Mouse (Mus musculus) stomach, embryonic 15.5 days (tissue): ENCODE data around the gene Usp18. TPM values are rescaled to one million over a fixed set of nuclear protein-coding genes. Genes with fewer than 3 reads are reported as not detected.

Experiments
- ATAC-seq: fragments of 200-750 bp; cut with Nextera tagmentation; 2 replicates; pipeline ENCODE4 v1.8.0; 2017; ENCODE audit warnings: low read depth, moderate number of reproducible peaks, moderate TSS enrichment; ENCODE audit not compliant: insufficient read depth, low FRiP score
- H3K27ac ChIP-seq: fragments of 300-500 bp; sonication (generic); 2 replicates; pipeline ENCODE4 v1.5.1; 2015; ENCODE audit warnings: mild to moderate bottlenecking, inconsistent platforms
- H3K27me3 ChIP-seq: fragments of 300-500 bp; sonication (generic); replicated peaks from 2 replicates; pipeline ENCODE4 v1.6.1; 2015; ENCODE audit warnings: inconsistent platforms
- H3K36me3 ChIP-seq: fragments of 300-500 bp; sonication (generic); 2 replicates; pipeline ENCODE4 v1.6.1; 2015; ENCODE audit warnings: inconsistent platforms
- H3K4me1 ChIP-seq: fragments of 300-500 bp; sonication (generic); 2 replicates; pipeline ENCODE4 v1.6.1; 2015; ENCODE audit warnings: inconsistent platforms
- H3K4me2 ChIP-seq: fragments of 300-500 bp; sonication (generic); 2 replicates; pipeline ENCODE4 v1.6.1; 2015; ENCODE audit warnings: mild to moderate bottlenecking, inconsistent platforms
- H3K4me3 ChIP-seq: fragments of 300-500 bp; sonication (generic); replicated peaks from 2 replicates; pipeline ENCODE4 v1.5.1; 2015; ENCODE audit warnings: inconsistent platforms
- H3K9ac ChIP-seq: fragments of 300-500 bp; sonication (generic); 2 replicates; pipeline ENCODE4 v1.6.1; 2015; ENCODE audit warnings: inconsistent platforms
- H3K9me3 ChIP-seq: fragments of 300-500 bp; sonication (generic); 2 replicates; pipeline ENCODE4 v1.6.1; 2016; ENCODE audit warnings: inconsistent platforms
- WGBS: fragments of 180-500 bp; shearing (Covaris S2); methylation state at CpG from one replicate; pipeline ENCODE4 v1.1.7; 2015; 5-methylcytosine and 5-hydroxymethylcytosine counted together
- polyA plus RNA-seq: library from polyadenylated mRNA; unstranded; fragments of >200 nt; fragmentation: Nextera tagmentation; extraction: Ambion mirVana; gene quantifications from 2 replicates; pipeline ENCODE4 v1.2.1, GENCODE M21; 2015

The Usp18 gene
- polyA plus RNA-seq, 1 experiment from 2014 or later, result 3.5 TPM

GRCm38 (mm10) chr6:121226744-121227143 is 19.0 kb upstream of the Usp18 start:
- 75% methylated on average over 2 of the region's 2 CpGs for WGBS
- Histone ChIP-seq H3K27ac (no peak overlapping the region), H3K9me3 (no peaks in the 10 kb centered on the region), H3K27me3 (no peaks in the 10 kb centered on the region), H3K9ac (no peak overlapping the region), H3K4me2 (no peak overlapping the region), H3K4me3 (no peak overlapping the region), H3K4me1 (no peaks in the 10 kb centered on the region), H3K36me3 (no peaks in the 10 kb centered on the region)
- no peak for ATAC-seq

GRCm38 (mm10) chr6:121228421-121228820 is 17.3 kb upstream of the Usp18 start:
- H3K27me3 ChIP-seq, result no peaks in the 10 kb centered on the region
- H3K27ac ChIP-seq, result no peak overlapping the region
- no peaks in the 10 kb centered on the region for H3K36me3 ChIP-seq
- no peak overlapping the region for H3K4me3 ChIP-seq
- H3K9ac ChIP-seq, result no peak overlapping the region
- 62% methylated on average over 8 of the region's 8 CpGs for WGBS
- H3K4me2 ChIP-seq, result no peak overlapping the region
- no peaks in the 10 kb centered on the region for H3K4me1 ChIP-seq
- ATAC-seq, result no peak
- no peaks in the 10 kb centered on the region for H3K9me3 ChIP-seq

DNA sequence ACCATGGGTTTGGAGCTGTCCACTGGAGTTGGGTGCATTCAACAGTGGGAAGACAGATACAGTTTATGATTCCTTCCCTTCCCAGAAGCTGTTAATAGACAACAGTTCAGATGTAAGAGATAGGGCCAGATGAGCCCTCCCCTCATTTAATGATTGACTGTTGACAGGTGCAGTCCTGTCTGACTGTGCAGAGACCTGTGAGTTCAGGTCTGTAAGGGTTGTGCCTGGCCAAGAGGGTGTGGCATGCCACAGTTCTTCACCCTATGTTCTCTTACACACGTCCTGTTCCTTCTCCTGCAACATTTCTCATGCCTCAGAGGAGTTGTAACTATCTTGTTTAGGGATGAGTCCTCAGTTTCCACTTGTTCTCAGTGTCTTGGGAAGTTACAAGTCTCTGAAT is 13.1 kb upstream of the Usp18 start:
- H3K4me1 ChIP-seq, result no peaks in the 10 kb centered on the region
- WGBS, result 54% methylated on average over 1 of the region's 1 CpGs
- H3K27ac ChIP-seq, result no peak overlapping the region
- H3K36me3 ChIP-seq, result no peaks in the 10 kb centered on the region
- ATAC-seq, result no peak
- no peaks in the 10 kb centered on the region for H3K27me3 ChIP-seq
- H3K9ac ChIP-seq, result no peak overlapping the region
- H3K4me2 ChIP-seq, result no peak overlapping the region
- H3K4me3 ChIP-seq, result no peak overlapping the region
- H3K9me3 ChIP-seq, result no peaks in the 10 kb centered on the region

DNA sequence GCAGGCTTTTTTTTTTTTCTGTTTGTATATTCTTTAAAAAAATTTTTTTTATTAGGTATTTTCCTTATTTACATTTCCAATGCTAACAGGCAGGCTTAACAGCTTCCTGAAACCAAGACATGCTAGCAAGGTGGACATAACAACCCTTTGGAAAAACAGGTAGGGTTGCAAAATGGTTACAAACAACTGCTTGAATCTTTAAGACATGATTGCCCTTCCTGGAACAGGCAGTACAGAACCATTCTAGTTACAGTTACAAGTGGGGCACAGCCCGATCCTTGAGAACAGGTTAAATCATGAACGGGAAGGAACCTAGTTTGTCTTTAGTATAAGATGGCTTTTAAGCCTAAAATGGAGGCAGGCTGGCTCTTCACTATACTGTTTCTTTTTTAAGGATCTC is 9.3 kb upstream of the Usp18 start:
- Histone ChIP-seq H3K9ac (no peak overlapping the region), H3K9me3 (no peaks in the 10 kb centered on the region), H3K4me3 (no peak overlapping the region), H3K4me2 (no peak overlapping the region), H3K27me3 (no peaks in the 10 kb centered on the region), H3K36me3 (no peaks in the 10 kb centered on the region), H3K27ac (no peak overlapping the region), H3K4me1 (no peaks in the 10 kb centered on the region)
- ATAC-seq, result no peak
- WGBS, result 88% methylated on average over 2 of the region's 2 CpGs

- H3K4me1 ChIP-seq, result no peaks in the 10 kb centered on the region
- H3K9ac ChIP-seq, result no peak overlapping the region
- no peak overlapping the region for H3K27ac ChIP-seq
- ATAC-seq, result no peak
- H3K27me3 ChIP-seq, result no peaks in the 10 kb centered on the region
- no peaks in the 10 kb centered on the region for H3K9me3 ChIP-seq
- H3K4me2 ChIP-seq, result no peak overlapping the region
- H3K36me3 ChIP-seq, result no peaks in the 10 kb centered on the region
- H3K4me3 ChIP-seq, result no peak overlapping the region
- 90% methylated on average over 4 of the region's 4 CpGs for WGBS
These were observed 7.5 kb upstream of the Usp18 start for GRCm38 (mm10) chr6:121238209-121238608.

DNA sequence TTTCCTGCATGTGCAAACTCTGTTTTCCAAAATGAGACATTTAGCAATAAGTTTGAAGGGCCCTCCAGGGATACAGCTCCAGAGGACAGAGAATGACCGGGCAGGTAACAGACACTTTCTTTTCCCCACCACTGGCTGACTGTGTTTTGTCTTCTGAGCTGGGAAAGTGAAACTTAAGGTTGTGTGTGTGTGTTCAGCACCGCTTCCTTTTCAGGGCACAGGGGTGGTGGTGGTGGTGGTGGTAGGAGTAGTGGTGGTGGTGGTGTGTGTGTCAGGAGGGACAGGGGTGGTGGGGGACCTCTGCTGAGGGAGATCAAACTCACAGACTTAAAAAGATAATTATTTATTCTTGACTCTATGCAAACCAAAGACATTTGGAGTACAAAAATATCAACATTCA is 3.9 kb upstream of the Usp18 start:
- no peak for ATAC-seq
- H3K4me3 ChIP-seq, result no peak overlapping the region
- H3K27ac ChIP-seq, result no peak overlapping the region
- 73% methylated on average over 2 of the region's 2 CpGs for WGBS
- H3K9ac ChIP-seq, result no peak overlapping the region
- no peaks in the 10 kb centered on the region for H3K36me3 ChIP-seq
- H3K4me1 ChIP-seq, result no peaks in the 10 kb centered on the region
- H3K9me3 ChIP-seq, result no peaks in the 10 kb centered on the region
- H3K27me3 ChIP-seq, result no peaks in the 10 kb centered on the region
- no peak overlapping the region for H3K4me2 ChIP-seq

DNA sequence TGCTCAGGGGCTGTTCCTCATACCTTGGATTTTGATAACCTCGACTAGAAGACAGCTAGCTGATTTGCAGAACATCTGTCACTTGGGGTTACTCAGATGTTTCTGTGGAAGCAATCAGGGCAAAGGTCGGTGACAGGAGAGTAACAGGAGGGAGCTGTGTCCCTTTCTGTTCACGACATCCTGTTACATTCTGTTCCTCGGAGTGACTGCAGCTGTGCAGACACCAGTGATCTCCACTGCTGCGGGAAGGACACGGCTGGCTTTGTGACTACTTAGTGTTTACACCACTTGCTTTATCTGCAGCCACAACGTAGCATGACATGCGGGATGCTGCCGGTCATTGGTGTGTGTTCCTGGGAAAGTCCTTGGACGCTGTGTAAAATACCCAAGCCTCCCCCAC is 2.5 kb upstream of the Usp18 start:
- Histone ChIP-seq H3K4me3 (no peak overlapping the region), H3K9me3 (no peaks in the 10 kb centered on the region), H3K27me3 (no peaks in the 10 kb centered on the region), H3K9ac (no peak overlapping the region), H3K27ac (no peak overlapping the region), H3K4me1 (no peaks in the 10 kb centered on the region), H3K36me3 (no peaks in the 10 kb centered on the region), H3K4me2 (no peak overlapping the region)
- 29% methylated on average over 10 of the region's 10 CpGs for WGBS
- ATAC-seq, result no peak

DNA sequence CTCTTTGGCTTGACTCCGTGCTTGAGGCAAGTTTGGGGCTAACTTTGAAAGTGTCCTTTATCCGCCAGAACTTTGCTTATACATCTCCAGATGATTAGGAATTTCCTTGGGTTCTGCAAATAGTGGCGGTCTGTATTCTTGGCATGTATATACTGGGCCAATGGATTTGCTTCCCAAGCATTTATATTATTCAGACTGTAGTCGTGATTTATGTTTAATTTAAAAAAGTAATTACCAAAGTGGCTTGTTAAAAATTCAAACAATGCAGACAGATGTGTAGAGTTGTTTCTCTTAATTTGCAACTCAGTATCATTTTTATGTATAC is 293 bp downstream of the Usp18 start:
- Histone ChIP-seq H3K36me3 (no peaks in the 10 kb centered on the region), H3K4me3 (peak overlapping the region; percentile 65), H3K27ac (0 out of 2 replicates have a peak overlapping the region, but pooled peaks have one; percentile 51), H3K9me3 (no peaks in the 10 kb centered on the region), H3K9ac (peak overlapping the region; percentile 25; the same call in 1 of the 2 replicates), H3K4me2 (peak overlapping the region; percentile 69), H3K27me3 (no peaks in the 10 kb centered on the region), H3K4me1 (no peaks in the 10 kb centered on the region)
- ATAC-seq, result 0 out of 2 replicates have a peak, but pooled peaks have one; percentile 7
- WGBS, result 8% methylated on average over 4 of the region's 4 CpGs

- Histone ChIP-seq H3K27me3 (no peaks in the 10 kb centered on the region), H3K27ac (no peak overlapping the region), H3K36me3 (no peaks in the 10 kb centered on the region), H3K9me3 (no peaks in the 10 kb centered on the region), H3K4me3 (no peak overlapping the region), H3K9ac (no peak overlapping the region), H3K4me2 (no peak overlapping the region), H3K4me1 (no peaks in the 10 kb centered on the region)
- WGBS, result 67% methylated on average over 1 of the region's 1 CpGs
- no peak for ATAC-seq
These were observed 4.7 kb downstream of the Usp18 start for GRCm38 (mm10) chr6:121250406-121250805.

- no peaks in the 10 kb centered on the region for H3K9me3 ChIP-seq
- H3K9ac ChIP-seq, result no peak overlapping the region
- H3K36me3 ChIP-seq, result no peaks in the 10 kb centered on the region
- no peaks in the 10 kb centered on the region for H3K27me3 ChIP-seq
- H3K4me1 ChIP-seq, result no peaks in the 10 kb centered on the region
- no peak for ATAC-seq
- no peak overlapping the region for H3K27ac ChIP-seq
- H3K4me2 ChIP-seq, result no peak overlapping the region
- 73% methylated on average over 5 of the region's 5 CpGs for WGBS
- no peak overlapping the region for H3K4me3 ChIP-seq
These were observed 5.5 kb downstream of the Usp18 start for GRCm38 (mm10) chr6:121251256-121251655.

DNA sequence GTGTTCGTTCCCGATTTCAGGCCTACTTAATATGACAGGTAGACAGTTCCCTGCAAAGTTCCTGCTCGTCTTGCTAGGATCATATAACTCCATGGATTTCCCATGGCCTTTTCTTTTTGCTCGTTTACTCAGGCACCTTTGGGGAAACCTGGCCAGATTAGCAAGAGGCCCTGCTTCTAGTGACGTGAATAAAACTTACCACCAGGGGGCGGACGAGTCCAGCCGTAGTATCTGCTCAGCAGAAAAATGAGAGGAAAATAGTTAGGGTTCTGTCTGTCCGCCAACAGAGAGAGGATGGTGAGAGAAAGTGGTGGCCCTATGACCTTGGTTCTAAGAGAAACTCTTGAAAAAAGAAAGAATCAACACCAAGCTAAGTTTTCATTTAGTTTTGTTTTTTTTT is 14.8 kb downstream of the Usp18 start:
- Histone ChIP-seq H3K9ac (no peak overlapping the region), H3K27me3 (no peaks in the 10 kb centered on the region)

DNA sequence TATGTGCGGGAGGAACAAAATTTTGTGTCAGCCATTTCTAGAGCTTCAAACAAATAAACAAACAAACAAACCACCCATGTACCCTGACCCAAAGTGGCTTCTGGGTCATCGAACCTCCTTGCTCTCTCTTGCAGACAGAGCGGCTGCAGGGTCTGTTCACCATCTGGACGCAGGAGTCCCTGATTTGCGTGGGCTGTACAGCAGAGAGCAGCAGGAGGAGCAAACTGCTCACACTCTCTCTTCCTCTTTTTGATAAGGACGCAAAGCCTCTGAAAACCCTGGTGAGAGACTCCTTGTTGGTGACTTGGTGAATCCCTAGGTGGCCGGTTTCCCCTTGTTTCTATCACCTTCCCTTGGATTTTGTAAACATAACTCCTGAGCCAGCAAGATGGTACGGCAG is 15.5 kb downstream of the Usp18 start:
- Histone ChIP-seq H3K27ac (no peak overlapping the region), H3K4me3 (no peak overlapping the region), H3K36me3 (no peaks in the 10 kb centered on the region), H3K4me2 (no peak overlapping the region), H3K4me1 (no peaks in the 10 kb centered on the region), H3K9ac (no peak overlapping the region), H3K27me3 (no peaks in the 10 kb centered on the region), H3K9me3 (no peaks in the 10 kb centered on the region)
- no peak for ATAC-seq
- WGBS, result 71% methylated on average over 8 of the region's 8 CpGs

More for the DNA sequence above, 14.8 kb downstream of the Usp18 start:
- Histone ChIP-seq H3K4me2 (no peak overlapping the region), H3K9me3 (no peaks in the 10 kb centered on the region), H3K27ac (no peak overlapping the region), H3K4me1 (no peaks in the 10 kb centered on the region), H3K36me3 (no peaks in the 10 kb centered on the region), H3K4me3 (no peak overlapping the region)
- no peak for ATAC-seq
- 28% methylated on average over 9 of the region's 9 CpGs for WGBS

- no peak overlapping the region for H3K4me2 ChIP-seq
- no peaks in the 10 kb centered on the region for H3K4me1 ChIP-seq
- no peak overlapping the region for H3K4me3 ChIP-seq
- H3K9me3 ChIP-seq, result no peaks in the 10 kb centered on the region
- no peaks in the 10 kb centered on the region for H3K36me3 ChIP-seq
- no peak for ATAC-seq
- no peak overlapping the region for H3K27ac ChIP-seq
- 89% methylated on average over 10 of the region's 10 CpGs for WGBS
- no peaks in the 10 kb centered on the region for H3K27me3 ChIP-seq
- no peak overlapping the region for H3K9ac ChIP-seq
These were observed 16.3 kb downstream of the Usp18 start for GRCm38 (mm10) chr6:121262004-121262403.
